Mouse (Mus musculus): Measurements from ENCODE around the gene Hcfc1r1. TPM values are rescaled to one million over a fixed set of nuclear protein-coding genes. Genes with fewer than 3 reads are reported as not detected.

The Hcfc1r1 gene
- polyA plus RNA-seq, 1 experiment from 2014 or later, result 48.6 TPM

- peaks cover 13% of the 10 kb centered on the region for H3K4me1 ChIP-seq (replicated peaks)
- WGBS, result 50% methylated on average over 7 of the region's 7 CpGs
- no peak within 1 kb of the TSS for H3K27ac ChIP-seq
- no peaks in the 10 kb centered on the region for H3K36me3 ChIP-seq
- no peak for ATAC-seq (ENCODE audit: insufficient number of reproducible peaks, insufficient read depth, low FRiP score, low TSS enrichment, low read depth)
- peaks cover 7% of the 10 kb centered on the region for H3K27me3 ChIP-seq
- no peaks in the 10 kb centered on the region for H3K9me3 ChIP-seq
- H3K4me2 ChIP-seq, result no peak within 1 kb of the TSS
- H3K9ac ChIP-seq (replicated peaks), result no peak within 1 kb of the TSS
- no peak within 1 kb of the TSS for H3K4me3 ChIP-seq (replicated peaks)
Measured at GRCm38 (mm10) chr17:23722376-23723125, 49.2 kb downstream of the Hcfc1r1 start, which contains the start of gene 1520401A03Rik. TSS of gene 1520401A03Rik (minus strand) at chr17:23722783.

Other genes with a start within 250 kb of the Hcfc1r1 start
- gene Vmn2r117, start 193.9 kb upstream of the Hcfc1r1 start, polyA plus RNA-seq (2016; fragmentation: Nextera tagmentation; extraction: Ambion mirVana), result not detected in 2 replicates
- gene Zfp213, start 109.4 kb upstream of the Hcfc1r1 start, polyA plus RNA-seq (2016; fragmentation: Nextera tagmentation; extraction: Ambion mirVana), result 24.7 and 26.6 TPM in 2 replicates
- 22.0 and 25.5 TPM in 2 replicates for gene Zfp13, start 74.1 kb upstream of the Hcfc1r1 start, polyA plus RNA-seq (2016; fragmentation: Nextera tagmentation; extraction: Ambion mirVana)
- 0.37 and 0.45 TPM in 2 replicates for gene Zscan10, start 72.7 kb upstream of the Hcfc1r1 start, polyA plus RNA-seq (2016; fragmentation: Nextera tagmentation; extraction: Ambion mirVana)
- 0.92 and 0.99 TPM in 2 replicates for gene Mmp25, start 28.3 kb upstream of the Hcfc1r1 start, polyA plus RNA-seq (2016; fragmentation: Nextera tagmentation; extraction: Ambion mirVana)
- 1.2 and 1.3 TPM in 2 replicates for gene Bicdl2, start 13.1 kb upstream of the Hcfc1r1 start, polyA plus RNA-seq (2016; fragmentation: Nextera tagmentation; extraction: Ambion mirVana)
- 55.1 and 56.3 TPM in 2 replicates for gene Thoc6, start 286 bp downstream of the Hcfc1r1 start, polyA plus RNA-seq (2016; fragmentation: Nextera tagmentation; extraction: Ambion mirVana)
- gene Tnfrsf12a, start 3.9 kb downstream of the Hcfc1r1 start, polyA plus RNA-seq (2016; fragmentation: Nextera tagmentation; extraction: Ambion mirVana), result 5.7 and 7.6 TPM in 2 replicates
- gene Cldn6, start 5.7 kb downstream of the Hcfc1r1 start, polyA plus RNA-seq (2016; fragmentation: Nextera tagmentation; extraction: Ambion mirVana), result 19.9 and 22.7 TPM in 2 replicates
- gene Cldn9, start 10.4 kb downstream of the Hcfc1r1 start, polyA plus RNA-seq (2016; fragmentation: Nextera tagmentation; extraction: Ambion mirVana), result 5.6 and 6.4 TPM in 2 replicates
- gene 1520401A03Rik, start 49.2 kb downstream of the Hcfc1r1 start, polyA plus RNA-seq (2016; fragmentation: Nextera tagmentation; extraction: Ambion mirVana), result 1.8 and 2.5 TPM in 2 replicates
- gene Pkmyt1, start 52.7 kb downstream of the Hcfc1r1 start, polyA plus RNA-seq (2016; fragmentation: Nextera tagmentation; extraction: Ambion mirVana), result 49.1 and 53.1 TPM in 2 replicates
- gene Paqr4, start 67.3 kb downstream of the Hcfc1r1 start, polyA plus RNA-seq (2016; fragmentation: Nextera tagmentation; extraction: Ambion mirVana), result 11.6 and 13.6 TPM in 2 replicates
- 30.0 and 34.8 TPM in 2 replicates for gene Kremen2, start 72.2 kb downstream of the Hcfc1r1 start, polyA plus RNA-seq (2016; fragmentation: Nextera tagmentation; extraction: Ambion mirVana)
- gene Flywch1, start 98.0 kb downstream of the Hcfc1r1 start, polyA plus RNA-seq (2016; fragmentation: Nextera tagmentation; extraction: Ambion mirVana), result 136 and 140 TPM in 2 replicates
- gene Flywch2, start 112.5 kb downstream of the Hcfc1r1 start, polyA plus RNA-seq (2016; fragmentation: Nextera tagmentation; extraction: Ambion mirVana), result 71.0 and 76.7 TPM in 2 replicates
- gene Srrm2, start 116.9 kb downstream of the Hcfc1r1 start, polyA plus RNA-seq (2016; fragmentation: Nextera tagmentation; extraction: Ambion mirVana), result 639 and 703 TPM in 2 replicates
- 1,179 and 1,231 TPM in 2 replicates for gene Elob, start 155.5 kb downstream of the Hcfc1r1 start, polyA plus RNA-seq (2016; fragmentation: Nextera tagmentation; extraction: Ambion mirVana)
- not detected in 2 replicates for gene Prss33, start 162.5 kb downstream of the Hcfc1r1 start, polyA plus RNA-seq (2016; fragmentation: Nextera tagmentation; extraction: Ambion mirVana)
- gene Prss32, start 170.3 kb downstream of the Hcfc1r1 start, polyA plus RNA-seq (2016; fragmentation: Nextera tagmentation; extraction: Ambion mirVana), result not detected in 2 replicates
- 1.7 and 3.1 TPM in 2 replicates for gene Prss41, start 170.6 kb downstream of the Hcfc1r1 start, polyA plus RNA-seq (2016; fragmentation: Nextera tagmentation; extraction: Ambion mirVana)
- not detected in 2 replicates for gene Prss21, start 194.5 kb downstream of the Hcfc1r1 start, polyA plus RNA-seq (2016; fragmentation: Nextera tagmentation; extraction: Ambion mirVana)
- not detected in 2 replicates for gene Dcpp1, start 207.3 kb downstream of the Hcfc1r1 start, polyA plus RNA-seq (2016; fragmentation: Nextera tagmentation; extraction: Ambion mirVana)
- not detected in 2 replicates for gene Dcpp2, start 207.3 kb downstream of the Hcfc1r1 start, polyA plus RNA-seq (2016; fragmentation: Nextera tagmentation; extraction: Ambion mirVana)
- gene Dcpp3, start 243.9 kb downstream of the Hcfc1r1 start, polyA plus RNA-seq (2016; fragmentation: Nextera tagmentation; extraction: Ambion mirVana), result not detected in 2 replicates

All from limb, embryonic 12.5 days (tissue).